Mouse (Mus musculus) lung, adult 2 months (tissue): Measurements from ENCODE around the gene Dync2li1.

Source experiments
- CTCF ChIP-seq: fragments of 200-500 bp; IDR thresholded peaks from 2 replicates; pipeline ENCODE4 v1.5.1; 2011; ENCODE audit warnings: mild to moderate bottlenecking, low read length, control low read depth; ENCODE audit not compliant: insufficient read depth
- POLR2A ChIP-seq: fragments of 200-500 bp; IDR thresholded peaks from 2 replicates; pipeline ENCODE4 v1.6.1; 2011; ENCODE audit warnings: low read depth, mild to moderate bottlenecking, control low read depth, low read length, borderline replicate concordance; ENCODE audit errors: extremely low read depth

- TF ChIP-seq POLR2A, result no peak
- no peak for TF ChIP-seq CTCF
These were observed 10.0 kb downstream of the Dync2li1 start for GRCm38 (mm10) chr17:84636328-84636727.
